Mouse (Mus musculus): Measurements from ENCODE around the gene Calb2. TPM values are rescaled to one million over a fixed set of nuclear protein-coding genes. Genes with fewer than 3 reads are reported as not detected.

Calb2 gene
- polyA plus RNA-seq, 1 experiment, result 45.5 TPM

DNA sequence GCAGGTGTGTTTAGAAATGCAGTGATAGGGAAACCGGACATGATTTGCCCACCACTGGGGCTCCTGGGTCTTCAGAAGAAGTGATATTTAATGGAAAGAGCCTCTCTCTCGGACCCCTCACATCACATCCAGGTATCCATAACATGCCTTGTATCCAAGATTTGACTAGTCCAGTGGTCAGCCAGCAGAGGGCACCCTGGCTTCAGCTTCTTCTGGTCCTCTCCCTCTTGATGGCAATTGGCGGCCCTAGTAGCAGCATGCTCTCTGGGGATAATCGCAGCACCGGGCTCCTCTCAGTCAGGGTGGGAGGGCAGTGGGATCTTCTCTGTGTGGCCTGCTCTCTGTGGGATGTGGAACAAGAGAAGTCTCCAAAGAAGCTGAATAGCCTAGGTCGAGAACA is 48.3 kb downstream of the Calb2 start:
- DNase-seq (ENCODE audit: low read depth), result peak; percentile 52
- no peak for TF ChIP-seq POLR2A (IDR thresholded peaks at IDR 0.05; ENCODE audit: borderline replicate concordance, extremely low read depth, insufficient read depth, insufficient read length, poor library complexity, severe bottlenecking)
- peak; percentile 59; the same call in 1 of the 2 replicates for TF ChIP-seq CTCF (IDR thresholded peaks at IDR 0.05; ENCODE audit: borderline replicate concordance, extremely low read depth, insufficient read depth, insufficient read length)

DNA sequence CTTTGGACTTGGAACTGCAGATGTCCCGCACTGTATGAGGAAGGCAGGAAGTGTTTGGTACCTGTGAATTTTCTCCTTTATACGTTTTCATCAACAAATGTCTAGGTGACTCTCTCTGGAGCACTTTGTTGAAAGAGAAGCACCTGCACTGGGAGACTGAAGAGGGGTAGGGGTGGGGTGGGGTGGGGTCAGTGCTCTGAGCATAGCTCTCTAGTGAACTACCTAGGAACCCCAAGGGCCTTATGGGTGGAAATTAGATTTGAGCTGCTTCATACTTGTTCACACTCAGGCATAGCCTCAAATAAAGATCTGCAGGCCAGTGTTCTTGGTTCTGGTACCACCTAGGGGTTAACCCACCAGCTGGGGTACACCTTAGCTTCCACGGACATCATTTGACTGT is 65.4 kb downstream of the Calb2 start, which contains the start of gene Gm17720:
Gene Gm17720 (minus strand): TSS at position 101 of the 400 bp plus-strand sequence.
- no peak for TF ChIP-seq POLR2A (IDR thresholded peaks at IDR 0.05; ENCODE audit: borderline replicate concordance, extremely low read depth, insufficient read depth, insufficient read length, poor library complexity, severe bottlenecking)
- TF ChIP-seq CTCF (IDR thresholded peaks at IDR 0.05; ENCODE audit: borderline replicate concordance, extremely low read depth, insufficient read depth, insufficient read length), result no peak
- DNase-seq (ENCODE audit: low read depth), result no peak

DNA sequence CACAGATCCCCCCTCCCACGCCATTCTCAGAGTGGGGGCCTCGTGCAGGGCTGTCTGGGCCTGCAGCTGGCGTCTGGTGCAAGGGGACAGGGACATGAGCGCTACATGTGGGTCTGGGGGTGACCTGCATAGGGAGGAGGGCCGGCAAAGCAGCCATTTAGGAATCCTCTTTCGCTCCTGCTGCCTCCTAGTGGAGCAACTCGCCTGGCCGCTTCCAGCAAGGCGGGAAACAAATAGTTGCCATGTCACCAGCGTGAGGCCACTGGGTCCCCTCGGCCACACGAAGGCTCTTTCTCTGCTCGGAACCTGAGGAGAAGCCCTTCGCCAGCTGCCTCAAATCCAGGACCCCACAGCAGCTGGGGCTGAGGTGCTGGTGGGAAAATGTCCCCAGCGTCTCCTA is 66.3 kb downstream of the Calb2 start:
- DNase-seq (ENCODE audit: low read depth), result no peak

DNA sequence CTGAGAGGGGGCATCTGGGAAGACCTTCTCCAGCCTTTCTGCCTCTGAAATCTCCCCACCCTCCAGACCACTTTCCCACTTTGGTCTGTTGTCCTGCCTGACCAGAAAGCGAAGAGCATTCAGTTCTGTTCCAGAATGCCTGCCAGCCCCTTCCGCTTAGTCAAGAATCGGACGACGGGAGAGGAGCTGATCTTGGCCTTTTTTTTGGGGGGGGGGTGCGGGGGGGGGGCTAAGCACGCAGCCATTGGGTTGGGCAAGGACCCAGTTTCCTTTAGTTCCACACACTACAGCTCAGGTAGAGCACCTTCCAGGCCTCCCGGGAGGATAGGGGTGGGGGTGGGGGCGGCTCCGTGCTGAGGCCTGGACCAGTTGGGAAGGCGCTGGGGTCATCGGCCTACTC is 67.1 kb downstream of the Calb2 start, which contains the start of gene Gm21964:
Gene Gm21964 (plus strand): TSS at position 301 of the 400 bp plus-strand sequence.
- no peak for DNase-seq (ENCODE audit: low read depth)
- TF ChIP-seq POLR2A (IDR thresholded peaks at IDR 0.05; ENCODE audit: borderline replicate concordance, extremely low read depth, insufficient read depth, insufficient read length, poor library complexity, severe bottlenecking), result no peak
- TF ChIP-seq CTCF (IDR thresholded peaks at IDR 0.05; ENCODE audit: borderline replicate concordance, extremely low read depth, insufficient read depth, insufficient read length), result no peak

More for the DNA sequence above, 66.3 kb downstream of the Calb2 start:
- TF ChIP-seq CTCF (IDR thresholded peaks at IDR 0.05; ENCODE audit: borderline replicate concordance, extremely low read depth, insufficient read depth, insufficient read length), result no peak
- TF ChIP-seq POLR2A (IDR thresholded peaks at IDR 0.05; ENCODE audit: borderline replicate concordance, extremely low read depth, insufficient read depth, insufficient read length, poor library complexity, severe bottlenecking), result no peak

DNA sequence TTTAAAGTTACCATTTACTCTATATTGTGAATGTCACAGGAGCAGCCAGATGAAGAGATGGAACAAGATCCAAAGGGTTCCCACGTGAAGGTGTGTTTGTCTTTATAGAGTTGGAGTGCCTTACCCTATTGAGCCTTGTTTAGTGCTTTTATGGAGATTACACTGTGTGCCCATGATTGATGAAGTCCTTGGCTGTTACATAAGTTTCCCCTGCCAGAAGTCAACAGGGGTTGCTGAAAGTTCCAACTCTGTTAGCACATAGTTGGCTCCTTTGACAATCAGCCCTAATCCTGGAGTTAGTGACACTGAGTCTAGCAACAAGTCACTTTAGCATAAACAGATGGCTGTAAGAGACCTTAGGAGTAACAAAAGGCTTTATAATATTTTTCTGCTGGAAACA is 76.1 kb downstream of the Calb2 start:
- TF ChIP-seq CTCF (IDR thresholded peaks at IDR 0.05; ENCODE audit: borderline replicate concordance, extremely low read depth, insufficient read depth, insufficient read length), result no peak
- no peak for TF ChIP-seq POLR2A (IDR thresholded peaks at IDR 0.05; ENCODE audit: borderline replicate concordance, extremely low read depth, insufficient read depth, insufficient read length, poor library complexity, severe bottlenecking)
- peak; percentile 17 for DNase-seq (ENCODE audit: low read depth)

Other genes with a start within 250 kb of the Calb2 start
- 0.77 and 0.79 TPM in 2 replicates for gene Marveld3, start 206.0 kb downstream of the Calb2 start, polyA plus RNA-seq (2012; rRNA removed)
- gene Tat, start 177.8 kb downstream of the Calb2 start, polyA plus RNA-seq (2012; rRNA removed), result 0.05 and 0.08 TPM in 2 replicates
- gene Chst4, start 128.5 kb downstream of the Calb2 start, polyA plus RNA-seq (2012; rRNA removed), result not detected in 2 replicates
- 11.9 and 15.0 TPM in 2 replicates for gene Zfp612, start 88.5 kb downstream of the Calb2 start, polyA plus RNA-seq (2012; rRNA removed)
- not detected in 2 replicates for gene Gm21964, start 67.0 kb downstream of the Calb2 start, polyA plus RNA-seq (2012; rRNA removed)
- gene Gm17720, start 65.5 kb downstream of the Calb2 start, polyA plus RNA-seq (2012; rRNA removed), result not detected in 2 replicates
- gene Cmtr2, start 47.5 kb upstream of the Calb2 start, polyA plus RNA-seq (2012; rRNA removed), result 13.2 and 13.3 TPM in 2 replicates
- 0.30 and 0.41 TPM in 2 replicates for gene Hydin, start 98.8 kb upstream of the Calb2 start, polyA plus RNA-seq (2012; rRNA removed)

Measured in brain, embryonic 14.5 days (tissue).